Mouse (Mus musculus): Measurements from ENCODE around the gene Erf.

Gene Erf

DNA sequence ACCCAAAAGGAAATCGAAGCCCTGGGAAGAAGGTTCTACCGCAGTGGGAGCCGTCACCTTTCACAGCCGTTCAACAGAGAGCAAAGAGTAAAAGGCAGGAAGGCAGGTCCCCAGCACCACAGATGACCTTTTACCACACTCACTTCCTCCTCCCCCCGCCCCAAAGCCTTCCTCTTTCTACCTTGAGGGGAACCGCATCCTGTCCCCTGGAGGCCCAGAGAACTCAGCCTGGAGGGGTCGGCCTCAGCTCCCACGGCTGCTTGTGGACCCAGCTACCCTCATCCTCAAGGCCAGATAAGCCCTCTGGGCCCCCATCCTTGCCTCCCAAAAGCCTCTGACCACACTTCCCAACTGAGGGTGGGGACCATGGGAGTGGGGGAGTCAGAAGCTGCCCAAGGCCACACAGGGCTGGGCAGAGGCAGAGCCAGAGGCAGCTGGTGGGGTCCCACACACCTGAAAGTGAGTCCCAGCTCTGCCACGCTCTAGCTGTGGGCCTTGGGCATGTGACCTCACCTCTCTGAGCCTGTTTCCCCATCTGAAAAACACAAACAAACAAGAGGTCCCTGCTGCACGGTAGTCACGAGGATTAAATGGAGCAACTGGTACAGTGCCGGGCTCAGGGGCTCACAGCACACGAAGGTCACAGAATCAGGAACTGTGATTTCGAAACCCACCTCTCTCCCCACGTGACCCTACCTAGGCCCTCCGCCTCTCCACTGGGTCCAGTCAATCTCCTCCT, 45.0 kb downstream of the Erf start:
- peak; percentile 55 to 56 for DNase-seq

DNA sequence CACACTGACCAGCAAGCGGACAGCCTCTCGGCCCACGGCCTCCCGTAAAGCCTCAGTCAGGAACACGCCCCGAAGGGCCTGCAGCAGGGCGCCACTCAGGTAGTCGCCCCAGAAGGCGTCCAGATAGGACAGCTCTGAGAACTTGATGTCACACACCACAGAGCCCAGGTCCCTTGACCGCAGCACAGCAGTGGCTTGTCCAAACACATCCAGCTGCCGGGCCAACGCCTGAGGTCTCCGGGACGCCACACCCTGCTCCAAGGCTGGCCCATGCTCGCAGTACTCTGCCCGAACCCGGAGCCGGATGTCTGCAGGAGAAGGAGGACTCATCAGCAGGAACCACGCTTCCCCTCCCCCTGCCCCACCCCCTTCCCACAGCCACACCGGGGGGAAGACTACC, 46.9 kb downstream of the Erf start:
- peak in 1 of 2 experiments; percentile 7 for DNase-seq

DNA sequence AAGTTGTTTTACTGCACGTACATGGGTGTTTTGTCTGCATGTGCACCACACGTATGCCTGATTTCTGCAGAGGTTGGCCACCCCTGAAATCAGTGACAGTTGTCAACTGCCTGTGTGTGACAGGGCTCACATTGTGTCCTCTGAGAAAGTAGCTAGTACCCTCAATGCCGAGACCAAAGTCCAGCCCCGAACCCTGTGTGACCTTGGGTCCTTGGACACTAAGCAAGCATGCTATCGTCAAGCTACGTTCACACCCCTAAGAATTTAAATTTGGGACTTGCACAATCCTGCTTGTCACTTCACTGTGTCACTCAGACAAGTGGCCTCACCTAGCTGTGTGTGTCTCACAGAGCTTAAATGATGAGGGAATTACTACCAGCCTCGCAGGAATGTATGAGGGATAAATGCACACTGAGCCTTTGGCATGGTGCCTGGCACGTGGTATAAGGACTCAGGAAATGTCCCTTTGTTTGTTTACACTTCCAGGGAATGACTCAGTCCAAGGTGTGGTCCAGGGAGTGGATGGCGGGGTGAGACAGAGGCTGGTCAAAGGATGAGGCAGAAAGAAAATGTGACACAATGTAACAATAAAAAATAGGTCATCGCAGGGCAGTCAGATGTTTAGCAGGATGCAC, 53.1 kb downstream of the Erf start:
- peak; percentile 59 to 70 for DNase-seq

DNA sequence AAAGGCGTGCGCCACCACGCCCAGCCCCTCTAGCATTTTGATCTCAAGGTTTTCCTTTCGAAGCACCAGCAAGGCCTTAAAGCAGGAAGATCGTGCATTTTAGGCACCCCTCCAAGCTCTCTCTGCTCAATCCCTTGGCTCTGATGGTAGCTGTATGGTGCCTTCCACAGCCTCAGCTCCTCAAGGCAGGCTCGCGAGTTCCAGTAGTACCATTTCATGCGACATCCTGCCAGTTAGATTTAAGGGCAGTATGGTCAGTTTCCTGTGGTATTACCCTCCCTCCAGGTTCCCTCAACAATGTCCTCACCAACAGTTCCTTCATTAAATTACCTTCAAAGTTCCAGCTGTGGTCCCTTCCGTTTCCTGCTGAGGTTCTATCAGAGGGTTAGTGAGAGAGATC, 54.5 kb downstream of the Erf start:
- no peak for DNase-seq

DNA sequence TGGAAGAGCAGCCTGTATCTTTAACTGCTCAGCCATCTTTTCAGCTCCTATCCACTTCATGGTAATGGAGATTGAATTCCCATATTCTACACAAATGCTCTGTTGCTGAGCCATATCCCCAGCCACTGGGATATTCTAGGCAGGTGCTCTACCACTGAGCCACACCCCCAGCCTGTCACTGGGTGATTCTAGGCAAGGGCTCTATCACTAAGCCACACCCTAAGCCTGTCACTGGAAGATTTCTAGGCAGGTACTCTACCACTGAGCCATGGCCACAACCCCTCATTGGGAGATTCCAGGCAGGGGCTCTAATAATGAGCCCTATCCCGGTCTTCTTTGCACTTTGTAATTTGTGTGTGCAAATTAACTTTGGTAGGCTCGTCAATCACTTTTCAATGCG, 55.4 kb downstream of the Erf start:
- DNase-seq = no peak
